Mouse (Mus musculus): Measurements from ENCODE around the gene Olfr524. TPM values are rescaled to one million over a fixed set of nuclear protein-coding genes. Genes with fewer than 3 reads are reported as not detected.

The Olfr524 gene
- polyA plus RNA-seq, 1 experiment: not detected

DNA sequence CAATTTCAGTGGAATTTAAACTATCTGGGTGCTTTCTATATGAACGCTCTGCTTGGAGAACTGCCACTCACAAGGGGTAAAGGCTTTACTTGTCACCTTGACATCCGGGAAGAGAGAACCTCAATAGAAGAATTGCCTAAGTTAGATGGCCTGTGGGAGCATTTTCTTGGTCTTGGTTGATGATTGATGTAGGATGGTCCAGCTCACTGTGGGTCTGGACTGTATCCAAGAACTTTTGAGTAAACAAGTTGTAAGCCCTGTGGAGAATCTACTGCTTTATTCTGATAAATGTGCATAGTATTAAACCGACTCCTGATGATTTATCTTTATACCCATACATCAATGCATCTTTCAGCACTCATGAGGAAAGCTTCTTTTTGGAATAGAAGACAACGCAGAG is 36.4 kb downstream of the Olfr524 start:
- no peaks in the 10 kb centered on the region for H3K4me1 ChIP-seq (ENCODE audit: control insufficient read depth)
- H3K4me3 ChIP-seq (replicated peaks): no peak overlapping the region
- TF ChIP-seq TAL1 (IDR thresholded peaks at IDR 0.05; ENCODE audit: low read length): no peak
- no peak for TF ChIP-seq GATA1 (IDR thresholded peaks at IDR 0.05; ENCODE audit: low read length)
- H3K9me3 ChIP-seq (ENCODE audit: control insufficient read depth, low read length): no peaks in the 10 kb centered on the region
- no peaks in the 10 kb centered on the region for H3K27me3 ChIP-seq (ENCODE audit: control insufficient read depth)
- H3K36me3 ChIP-seq (ENCODE audit: control insufficient read depth): no peaks in the 10 kb centered on the region

DNA sequence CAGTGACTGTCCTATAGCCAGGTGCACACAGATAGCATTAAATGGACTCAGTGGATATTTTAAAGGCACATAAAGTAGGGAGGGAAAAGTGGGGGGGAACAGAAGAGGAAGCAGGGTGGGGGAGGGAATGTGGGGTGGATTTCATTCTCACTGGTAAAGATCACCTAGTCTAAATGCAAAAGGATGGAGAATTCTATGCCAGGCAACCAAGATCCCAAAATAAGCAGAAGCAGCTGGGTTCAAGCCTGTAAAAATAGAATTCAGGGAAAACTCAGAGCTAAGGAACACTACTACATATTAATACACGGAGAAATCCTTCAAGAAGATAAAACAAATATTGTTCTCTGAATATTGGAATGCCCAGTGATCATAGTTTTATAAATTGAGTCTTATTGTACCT is 37.8 kb downstream of the Olfr524 start:
- Histone ChIP-seq H3K4me1 (ENCODE audit: control insufficient read depth) (no peaks in the 10 kb centered on the region), H3K36me3 (ENCODE audit: control insufficient read depth) (no peaks in the 10 kb centered on the region), H3K27me3 (ENCODE audit: control insufficient read depth) (no peaks in the 10 kb centered on the region), H3K9me3 (ENCODE audit: control insufficient read depth, low read length) (no peaks in the 10 kb centered on the region), H3K4me3 (replicated peaks) (no peak overlapping the region)
- TF ChIP-seq GATA1 (IDR thresholded peaks at IDR 0.05; ENCODE audit: low read length): no peak
- no peak for TF ChIP-seq TAL1 (IDR thresholded peaks at IDR 0.05; ENCODE audit: low read length)

- Histone ChIP-seq H3K4me1 (ENCODE audit: control insufficient read depth) (no peaks in the 10 kb centered on the region), H3K4me3 (replicated peaks) (no peak within 1 kb of the TSS), H3K27me3 (ENCODE audit: control insufficient read depth) (no peaks in the 10 kb centered on the region), H3K9me3 (ENCODE audit: control insufficient read depth, low read length) (no peaks in the 10 kb centered on the region), H3K36me3 (ENCODE audit: control insufficient read depth) (no peaks in the 10 kb centered on the region)
- TF ChIP-seq TAL1 (IDR thresholded peaks at IDR 0.05; ENCODE audit: low read length) (no peak), GATA1 (IDR thresholded peaks at IDR 0.05; ENCODE audit: low read length) (no peak)
These were observed 41.1 kb downstream of the Olfr524 start, which contains the start of gene Olfr522 for GRCm38 (mm10) chr7:140164664-140165063. Olfr522 (minus strand) TSS chr7:140164764.

DNA sequence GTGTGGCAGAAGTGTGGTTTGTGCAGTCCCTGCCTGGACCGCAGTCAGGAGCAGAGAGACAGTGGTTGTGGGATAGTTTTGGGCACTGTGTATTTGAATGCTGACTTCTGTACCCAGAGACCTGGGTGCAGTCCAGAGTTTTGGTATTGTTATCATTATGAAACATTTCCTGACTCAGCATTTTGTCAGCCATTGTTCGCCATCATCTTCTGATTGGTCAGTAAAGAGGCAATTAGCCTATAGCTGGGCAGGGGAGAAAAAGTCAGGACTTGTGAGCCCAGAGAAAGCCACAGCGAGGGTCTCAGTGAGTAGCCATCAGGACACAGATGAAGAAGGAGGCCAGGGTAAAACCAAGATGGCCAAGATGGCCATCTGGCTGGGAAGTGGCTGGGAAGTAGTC is 45.4 kb downstream of the Olfr524 start:
- Histone ChIP-seq H3K4me3 (replicated peaks) (no peak overlapping the region), H3K4me1 (ENCODE audit: control insufficient read depth) (no peaks in the 10 kb centered on the region), H3K9me3 (ENCODE audit: control insufficient read depth, low read length) (no peaks in the 10 kb centered on the region), H3K36me3 (ENCODE audit: control insufficient read depth) (no peaks in the 10 kb centered on the region), H3K27me3 (ENCODE audit: control insufficient read depth) (peaks cover under 1% of the 10 kb centered on the region)
- no peak for TF ChIP-seq TAL1 (IDR thresholded peaks at IDR 0.05; ENCODE audit: low read length)
- TF ChIP-seq GATA1 (IDR thresholded peaks at IDR 0.05; ENCODE audit: low read length): no peak

GRCm38 (mm10) chr7:140154218-140154927 is 51.4 kb downstream of the Olfr524 start, which contains the start of gene Sprn:
Sprn (minus strand) TSS chr7:140154877.
- no peaks in the 10 kb centered on the region for H3K4me1 ChIP-seq (ENCODE audit: control insufficient read depth)
- no peaks in the 10 kb centered on the region for H3K9me3 ChIP-seq (ENCODE audit: control insufficient read depth, low read length)
- H3K4me3 ChIP-seq (replicated peaks): no peak within 1 kb of the TSS
- peaks cover 12% of the 10 kb centered on the region for H3K36me3 ChIP-seq (ENCODE audit: control insufficient read depth)
- no peak for TF ChIP-seq TAL1 (IDR thresholded peaks at IDR 0.05; ENCODE audit: low read length)
- no peak for TF ChIP-seq GATA1 (IDR thresholded peaks at IDR 0.05; ENCODE audit: low read length)
- H3K27me3 ChIP-seq (ENCODE audit: control insufficient read depth): peaks cover 30% of the 10 kb centered on the region

DNA sequence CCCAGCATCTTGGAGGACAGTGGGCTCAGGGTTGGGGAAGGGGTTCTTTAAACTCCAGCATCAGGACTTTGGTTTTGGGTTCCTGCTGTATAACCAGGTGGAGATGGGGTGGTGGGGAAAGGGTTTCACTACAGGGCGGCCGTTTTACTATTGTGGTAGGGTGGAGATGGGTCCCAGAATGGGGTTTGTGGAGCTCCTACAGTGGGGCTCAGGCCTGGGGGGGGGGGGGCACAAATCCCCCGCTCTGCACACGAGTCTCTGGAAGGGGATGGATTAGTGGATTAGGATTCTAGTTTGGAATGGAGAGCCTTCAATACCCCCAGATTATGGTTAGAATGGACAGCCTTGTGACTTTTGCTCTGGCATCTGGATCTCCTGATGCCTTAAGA is 51.9 kb downstream of the Olfr524 start:
- Histone ChIP-seq H3K36me3 (ENCODE audit: control insufficient read depth) (peaks cover 14% of the 10 kb centered on the region), H3K4me3 (replicated peaks) (no peak overlapping the region), H3K9me3 (ENCODE audit: control insufficient read depth, low read length) (no peaks in the 10 kb centered on the region), H3K27me3 (ENCODE audit: control insufficient read depth) (peaks cover 30% of the 10 kb centered on the region), H3K4me1 (ENCODE audit: control insufficient read depth) (no peaks in the 10 kb centered on the region)
- TF ChIP-seq GATA1 (IDR thresholded peaks at IDR 0.05; ENCODE audit: low read length): no peak
- no peak for TF ChIP-seq TAL1 (IDR thresholded peaks at IDR 0.05; ENCODE audit: low read length)

GRCm38 (mm10) chr7:140153383-140153782 is 52.4 kb downstream of the Olfr524 start:
- TF ChIP-seq TAL1 (IDR thresholded peaks at IDR 0.05; ENCODE audit: low read length) (no peak), GATA1 (IDR thresholded peaks at IDR 0.05; ENCODE audit: low read length) (no peak)
- Histone ChIP-seq H3K27me3 (ENCODE audit: control insufficient read depth) (peaks cover 30% of the 10 kb centered on the region), H3K9me3 (ENCODE audit: control insufficient read depth, low read length) (no peaks in the 10 kb centered on the region), H3K4me3 (replicated peaks) (no peak overlapping the region), H3K4me1 (ENCODE audit: control insufficient read depth) (no peaks in the 10 kb centered on the region), H3K36me3 (ENCODE audit: control insufficient read depth) (peaks cover 16% of the 10 kb centered on the region)

Other genes with a start within 250 kb of the Olfr524 start
- gene 6430531B16Rik, start 227.2 kb downstream of the Olfr524 start, polyA plus RNA-seq (2012): not detected in 2 replicates
- gene Adam8, start 213.4 kb downstream of the Olfr524 start, polyA plus RNA-seq (2012): 0.05 and 0.21 TPM in 2 replicates
- gene Zfp511, start 169.6 kb downstream of the Olfr524 start, polyA plus RNA-seq (2012): 4.2 and 4.6 TPM in 2 replicates
- gene Tubgcp2, start 169.3 kb downstream of the Olfr524 start, polyA plus RNA-seq (2012): 1.0 and 1.5 TPM in 2 replicates
- gene Msx3, start 156.9 kb downstream of the Olfr524 start, polyA plus RNA-seq (2012): not detected in 2 replicates
- gene Caly, start 123.4 kb downstream of the Olfr524 start, polyA plus RNA-seq (2012): 0.04 TPM in 1 of 2 replicates, not detected in the other
- gene Prap1, start 112.6 kb downstream of the Olfr524 start, polyA plus RNA-seq (2012): not detected in 2 replicates
- 1.0 and 2.8 TPM in 2 replicates for gene Fuom, start 103.5 kb downstream of the Olfr524 start, polyA plus RNA-seq (2012)
- 0.14 TPM in 1 of 2 replicates, not detected in the other for gene Paox, start 90.2 kb downstream of the Olfr524 start, polyA plus RNA-seq (2012)
- gene Echs1, start 89.5 kb downstream of the Olfr524 start, polyA plus RNA-seq (2012): 0.14 and 0.39 TPM in 2 replicates
- 0.30 and 0.58 TPM in 2 replicates for gene Mtg1, start 68.4 kb downstream of the Olfr524 start, polyA plus RNA-seq (2012)
- not detected in 2 replicates for gene Sprn, start 51.1 kb downstream of the Olfr524 start, polyA plus RNA-seq (2012)
- not detected in 2 replicates for gene Olfr522, start 41.2 kb downstream of the Olfr524 start, polyA plus RNA-seq (2012)
- not detected in 2 replicates for gene Olfr523, start 32.7 kb downstream of the Olfr524 start, polyA plus RNA-seq (2012)
- not detected in 2 replicates for gene Cd163l1, start 12.3 kb upstream of the Olfr524 start, polyA plus RNA-seq (2012)
- not detected in 2 replicates for gene 5830411N06Rik, start 41.3 kb upstream of the Olfr524 start, polyA plus RNA-seq (2012)
- not detected in 2 replicates for gene Olfr525, start 114.9 kb upstream of the Olfr524 start, polyA plus RNA-seq (2012)
- gene Olfr527, start 128.1 kb upstream of the Olfr524 start, polyA plus RNA-seq (2012): not detected in 2 replicates
- gene Olfr60, start 155.7 kb upstream of the Olfr524 start, polyA plus RNA-seq (2012): not detected in 2 replicates
- gene Olfr530, start 170.4 kb upstream of the Olfr524 start, polyA plus RNA-seq (2012): not detected in 2 replicates
- not detected in 2 replicates for gene Olfr531, start 197.0 kb upstream of the Olfr524 start, polyA plus RNA-seq (2012)
- gene Olfr532, start 215.7 kb upstream of the Olfr524 start, polyA plus RNA-seq (2012): not detected in 2 replicates